Mouse (Mus musculus) limb, embryonic 11.5 days (tissue): ENCODE results near the gene Tmem108. TPM values are rescaled to one million over a fixed set of nuclear protein-coding genes. Genes with fewer than 3 reads are reported as not detected.

Experiments
- ATAC-seq: fragments of 200-750 bp; cut with Nextera tagmentation; 2 replicates; pipeline ENCODE4 v1.8.0; 2017; ENCODE audit warnings: low read depth; ENCODE audit not compliant: insufficient number of reproducible peaks, low FRiP score, low TSS enrichment
- DNase-seq: peaks from one replicate; pipeline ENCODE4 v3.0.0-alpha.2; 2015; ENCODE audit warnings: low spot score
- H3K27ac ChIP-seq: fragments of 300-500 bp; sonication (generic); replicated peaks from 2 replicates; pipeline ENCODE4 v1.5.1; 2014; ENCODE audit warnings: low read depth, mild to moderate bottlenecking, low read length
- H3K27me3 ChIP-seq: fragments of 300-500 bp; sonication (generic); 2 replicates; pipeline ENCODE4 v1.6.1; 2014; ENCODE audit warnings: mild to moderate bottlenecking, low read length, mixed read lengths; ENCODE audit not compliant: control insufficient read depth, insufficient read depth
- H3K36me3 ChIP-seq: fragments of 300-500 bp; sonication (generic); 2 replicates; pipeline ENCODE4 v1.6.1; 2014; ENCODE audit warnings: mild to moderate bottlenecking, low read length, moderate library complexity, mixed read lengths; ENCODE audit not compliant: control insufficient read depth, insufficient read depth
- H3K4me1 ChIP-seq: fragments of 300-500 bp; sonication (generic); 2 replicates; pipeline ENCODE4 v1.6.1; 2014; ENCODE audit warnings: low read length, mixed read lengths; ENCODE audit not compliant: control insufficient read depth, insufficient read depth
- H3K4me2 ChIP-seq: fragments of 300-500 bp; sonication (generic); 2 replicates; pipeline ENCODE4 v1.6.1; 2014; ENCODE audit warnings: low read depth, mild to moderate bottlenecking, moderate library complexity; ENCODE audit not compliant: severe bottlenecking
- H3K4me3 ChIP-seq: fragments of 300-500 bp; sonication (generic); 2 replicates; pipeline ENCODE4 v1.5.1; 2014; ENCODE audit warnings: low read depth, low read length
- H3K9ac ChIP-seq: fragments of 300-500 bp; sonication (generic); 2 replicates; pipeline ENCODE4 v1.6.1; 2014; ENCODE audit warnings: mild to moderate bottlenecking, low read length
- H3K9me3 ChIP-seq: fragments of 300-500 bp; sonication (generic); 2 replicates; pipeline ENCODE4 v1.6.1; 2016; ENCODE audit warnings: low read length; ENCODE audit not compliant: control insufficient read depth
- WGBS: fragments of 180-500 bp; shearing (Covaris S2); extraction: QIAGEN DNeasy Blood & Tissue Kit; methylation state at CpG from one replicate; pipeline ENCODE4 v1.1.7; 2014; 5-methylcytosine and 5-hydroxymethylcytosine counted together
- polyA plus RNA-seq: library from polyadenylated mRNA; unstranded; fragments of >200 nt; fragmentation: Nextera tagmentation; extraction: Ambion mirVana; gene quantifications from 2 replicates; pipeline ENCODE4 v1.2.1, GENCODE M21; 2014

Tmem108 gene
- polyA plus RNA-seq, 1 experiment from 2014 or later: 11.9 TPM

DNA sequence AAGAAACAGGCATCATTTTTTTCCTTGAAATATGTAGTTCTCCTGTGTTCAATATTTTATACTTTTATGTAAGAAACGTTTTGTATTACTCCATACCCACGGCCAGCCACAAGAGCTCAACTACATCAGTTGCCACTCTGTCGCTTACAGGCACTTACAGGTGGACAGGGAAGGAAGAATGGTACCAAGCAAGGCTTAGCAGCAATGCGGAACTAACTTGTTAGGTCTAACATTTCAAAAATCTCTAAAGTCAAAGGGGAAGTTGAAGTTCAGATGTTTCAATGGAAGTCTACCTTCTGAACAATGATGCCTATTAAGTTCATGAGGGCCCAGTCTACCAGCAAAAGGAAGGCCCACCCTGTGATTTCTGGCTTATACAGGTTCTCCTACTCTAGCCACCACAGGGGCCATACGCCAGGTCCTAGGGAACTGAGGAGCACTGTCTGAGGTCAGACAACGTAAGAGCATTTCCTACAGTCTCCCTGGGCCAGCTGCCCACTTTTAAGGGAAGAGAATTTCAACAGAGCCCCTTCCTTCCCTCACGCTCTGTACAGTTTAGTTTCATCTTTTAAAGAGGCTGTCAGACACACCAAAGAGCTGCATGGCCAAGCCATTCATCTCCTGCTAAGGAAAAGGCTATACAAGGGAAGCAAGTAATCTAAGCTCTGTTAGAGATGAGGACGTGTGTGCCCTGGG is 141.0 kb downstream of the Tmem108 start:
- H3K36me3 ChIP-seq: no peaks in the 10 kb centered on the region
- no peaks in the 10 kb centered on the region for H3K27me3 ChIP-seq
- H3K4me3 ChIP-seq: no peak overlapping the region
- 90% methylated on average over 8 of the region's 8 CpGs for WGBS
- H3K4me1 ChIP-seq: peaks cover 5% of the 10 kb centered on the region; the same call in 1 of the 2 replicates
- no peak overlapping the region for H3K27ac ChIP-seq
- ATAC-seq (no peak), DNase-seq (no peak)
- no peaks in the 10 kb centered on the region; the same call in 1 of the 2 replicates for H3K9me3 ChIP-seq
- H3K9ac ChIP-seq: no peak overlapping the region
- H3K4me2 ChIP-seq: no peak overlapping the region

DNA sequence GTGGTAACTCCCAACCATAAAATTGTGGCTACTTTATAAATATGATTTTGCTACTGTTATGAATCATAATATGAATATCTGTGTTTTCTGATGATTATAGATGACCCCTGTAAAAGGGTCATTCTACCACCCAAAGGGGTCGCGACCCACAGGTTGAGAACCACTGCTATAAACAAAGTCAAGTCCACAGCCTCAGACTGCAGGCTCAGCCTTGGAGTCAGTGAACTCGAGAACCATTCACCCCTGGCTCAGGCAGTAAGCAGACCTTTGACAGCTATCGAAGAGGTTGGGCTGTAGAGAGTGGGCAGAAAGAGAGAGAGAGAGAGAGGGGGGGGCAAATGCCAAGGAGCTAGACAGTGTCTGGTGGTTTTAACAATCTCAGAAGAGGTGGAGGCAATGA is 147.4 kb downstream of the Tmem108 start:
- Histone ChIP-seq H3K9ac (no peak overlapping the region), H3K9me3 (no peaks in the 10 kb centered on the region; the same call in 1 of the 2 replicates)

DNA sequence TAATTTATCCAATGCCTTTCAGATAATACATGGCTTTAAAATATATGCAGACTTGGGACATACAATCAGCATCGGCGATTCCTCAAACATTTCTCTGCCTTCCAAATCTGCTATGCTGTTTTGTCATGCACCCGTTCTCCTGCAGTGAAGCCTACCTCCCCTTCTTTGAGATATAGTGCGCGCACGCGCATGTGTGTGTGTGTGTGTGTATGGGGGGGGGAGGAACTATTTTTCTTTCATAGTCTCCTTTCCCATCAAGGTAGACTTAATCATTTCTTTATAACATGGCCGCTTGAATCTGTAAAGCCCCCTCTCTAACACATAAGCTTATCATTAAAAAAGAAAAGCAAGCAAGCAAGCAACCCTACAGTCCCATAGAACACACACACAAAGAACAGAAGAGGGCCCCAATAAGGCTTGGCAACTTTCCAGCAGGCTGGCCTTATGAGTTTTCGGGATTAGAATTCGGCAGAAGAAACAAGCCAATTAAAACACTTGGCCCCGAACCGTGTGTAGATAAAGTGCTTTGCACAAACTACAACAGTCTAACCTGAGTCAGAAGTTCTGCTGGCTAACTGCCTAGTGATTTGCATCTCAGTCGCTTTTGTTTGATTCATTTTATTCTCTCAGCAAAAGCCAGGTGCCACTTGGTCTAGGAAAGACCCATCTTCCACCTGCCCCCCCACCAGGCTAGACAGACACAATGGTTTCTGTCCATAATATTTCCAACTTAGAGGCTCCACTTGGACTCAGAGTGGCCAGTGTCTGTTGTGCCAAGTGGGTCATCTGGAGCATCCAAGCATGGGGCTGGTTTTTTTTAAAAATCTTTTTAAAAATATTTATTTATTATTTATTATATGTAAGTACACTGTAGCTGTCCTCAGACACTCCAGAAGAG is 153.2 kb downstream of the Tmem108 start:
- WGBS: 91% methylated on average over 13 of the region's 13 CpGs
- DNase-seq (no peak), ATAC-seq (no peak)
- H3K9ac ChIP-seq: no peak overlapping the region
- H3K4me2 ChIP-seq: no peak overlapping the region
- no peak overlapping the region for H3K27ac ChIP-seq
- 0 out of 2 replicates have a peak, but pooled peaks cover 3% of the 10 kb centered on the region for H3K4me1 ChIP-seq
- H3K9me3 ChIP-seq: no peaks in the 10 kb centered on the region
- no peaks in the 10 kb centered on the region; the same call in 1 of the 2 replicates for H3K36me3 ChIP-seq
- no peak overlapping the region for H3K4me3 ChIP-seq
- H3K27me3 ChIP-seq: no peaks in the 10 kb centered on the region

More for the DNA sequence above, 147.4 kb downstream of the Tmem108 start:
- ATAC-seq (no peak), DNase-seq (no peak)
- Histone ChIP-seq H3K4me3 (no peak overlapping the region), H3K27ac (no peak overlapping the region), H3K4me1 (no peaks in the 10 kb centered on the region), H3K27me3 (no peaks in the 10 kb centered on the region), H3K4me2 (no peak overlapping the region), H3K36me3 (no peaks in the 10 kb centered on the region)
- 82% methylated on average over 4 of the region's 4 CpGs for WGBS

DNA sequence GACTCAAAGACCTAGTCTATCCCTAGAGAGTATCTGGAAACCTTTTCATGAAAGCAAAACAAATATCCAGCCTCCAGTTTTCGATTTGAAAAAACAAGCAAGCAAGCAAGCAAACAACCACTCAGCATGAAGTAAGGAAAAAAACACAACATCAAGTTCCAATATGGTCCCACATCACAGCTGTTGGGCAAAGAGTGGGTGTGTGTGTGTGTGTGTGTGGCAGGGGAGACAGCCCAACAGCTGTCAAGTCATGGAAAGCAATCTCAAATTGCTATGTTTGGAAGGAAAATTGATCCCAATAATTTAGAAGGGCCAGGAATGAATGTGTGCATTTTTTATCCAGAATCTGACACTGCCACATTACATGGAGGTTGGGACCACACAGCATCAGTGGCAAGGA is 155.6 kb downstream of the Tmem108 start:
- Histone ChIP-seq H3K27ac (no peak overlapping the region), H3K9ac (no peak overlapping the region), H3K36me3 (no peaks in the 10 kb centered on the region; the same call in 1 of the 2 replicates), H3K4me1 (0 out of 2 replicates have a peak, but pooled peaks cover 3% of the 10 kb centered on the region), H3K4me2 (no peak overlapping the region), H3K9me3 (no peaks in the 10 kb centered on the region), H3K4me3 (no peak overlapping the region), H3K27me3 (no peaks in the 10 kb centered on the region)
- DNase-seq (no peak), ATAC-seq (no peak)
- 94% methylated on average over 1 of the region's 1 CpGs for WGBS

DNA sequence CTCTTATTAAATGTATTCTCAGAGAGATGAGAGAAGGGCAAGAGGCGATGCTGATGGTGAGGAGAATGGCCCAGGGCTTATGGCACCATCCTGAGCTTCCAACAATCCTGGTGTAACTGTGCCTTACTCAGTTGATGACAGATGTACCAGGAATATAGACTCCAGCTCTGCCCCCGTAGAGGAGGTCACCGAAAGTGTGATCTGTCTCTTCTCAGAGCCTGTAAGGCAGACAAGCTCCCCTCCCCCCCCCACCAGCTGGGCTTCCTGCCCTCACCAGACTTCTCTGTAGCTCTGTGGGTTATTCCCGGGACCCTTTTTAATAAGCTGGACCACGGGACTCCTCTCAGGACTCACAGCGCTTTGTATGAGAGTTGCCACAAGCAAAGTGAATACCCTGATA is 157.8 kb downstream of the Tmem108 start:
- ATAC-seq (no peak), DNase-seq (no peak)
- Histone ChIP-seq H3K4me1 (0 out of 2 replicates have a peak, but pooled peaks cover 3% of the 10 kb centered on the region), H3K36me3 (no peaks in the 10 kb centered on the region; the same call in 1 of the 2 replicates), H3K4me3 (no peak overlapping the region), H3K9me3 (no peaks in the 10 kb centered on the region), H3K9ac (no peak overlapping the region), H3K27ac (no peak overlapping the region), H3K27me3 (no peaks in the 10 kb centered on the region), H3K4me2 (no peak overlapping the region)
- 54% methylated on average over 6 of the region's 6 CpGs for WGBS

DNA sequence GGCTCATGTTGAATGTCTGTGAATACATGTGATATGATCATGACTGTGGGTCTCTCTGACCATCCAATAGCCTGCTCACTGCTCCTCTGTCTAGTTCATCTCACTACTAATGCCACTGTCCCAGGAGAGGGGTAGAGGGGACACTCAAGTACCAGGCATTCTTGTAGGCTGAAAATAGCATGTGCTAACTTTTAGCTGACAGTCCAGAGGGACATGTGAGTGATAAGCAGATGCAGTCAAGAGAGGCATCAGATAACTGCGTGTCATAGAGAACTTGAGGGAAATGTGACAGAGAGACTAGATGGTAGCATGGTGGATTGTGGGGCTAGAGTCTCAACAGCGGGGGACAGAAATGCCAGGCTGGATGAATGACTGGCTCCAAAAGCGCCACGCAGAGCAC is 159.8 kb downstream of the Tmem108 start:
- no peak overlapping the region for H3K27ac ChIP-seq
- no peaks in the 10 kb centered on the region for H3K9me3 ChIP-seq
- ATAC-seq: no peak
- 0 out of 2 replicates have a peak, but pooled peaks cover 3% of the 10 kb centered on the region for H3K4me1 ChIP-seq
- no peak overlapping the region for H3K9ac ChIP-seq
- no peak overlapping the region for H3K4me3 ChIP-seq
- WGBS: 85% methylated on average over 4 of the region's 4 CpGs
- no peaks in the 10 kb centered on the region for H3K27me3 ChIP-seq
- no peaks in the 10 kb centered on the region for H3K36me3 ChIP-seq
- no peak for DNase-seq
- H3K4me2 ChIP-seq: no peak overlapping the region

DNA sequence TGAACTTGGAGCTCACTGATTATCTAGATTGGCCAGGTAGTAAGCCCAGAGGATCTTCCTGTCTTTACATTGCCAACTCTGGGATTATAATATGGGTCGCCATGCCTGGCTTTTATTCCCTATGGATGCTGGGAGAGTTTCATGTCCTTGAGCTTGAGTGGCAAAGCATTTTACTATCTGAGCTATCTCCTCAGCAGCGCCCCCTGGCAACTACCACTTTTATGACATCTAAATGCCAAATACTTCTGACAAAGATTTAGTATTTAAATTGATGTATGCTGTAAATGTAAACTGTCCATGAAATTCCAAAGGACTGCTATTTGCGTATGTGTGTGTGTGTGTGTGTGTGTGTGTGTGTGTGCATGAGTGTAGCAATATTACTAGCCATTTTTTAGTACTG is 160.8 kb downstream of the Tmem108 start:
- H3K27me3 ChIP-seq: no peaks in the 10 kb centered on the region
- H3K4me1 ChIP-seq: 0 out of 2 replicates have a peak, but pooled peaks cover 3% of the 10 kb centered on the region
- DNase-seq: peak; percentile 29
- no peak for ATAC-seq
- WGBS: 60% methylated on average over 3 of the region's 3 CpGs
- no peak overlapping the region for H3K4me2 ChIP-seq
- no peak overlapping the region for H3K9ac ChIP-seq
- H3K27ac ChIP-seq: no peak overlapping the region
- H3K9me3 ChIP-seq: no peaks in the 10 kb centered on the region
- H3K4me3 ChIP-seq: no peak overlapping the region
- no peaks in the 10 kb centered on the region for H3K36me3 ChIP-seq

DNA sequence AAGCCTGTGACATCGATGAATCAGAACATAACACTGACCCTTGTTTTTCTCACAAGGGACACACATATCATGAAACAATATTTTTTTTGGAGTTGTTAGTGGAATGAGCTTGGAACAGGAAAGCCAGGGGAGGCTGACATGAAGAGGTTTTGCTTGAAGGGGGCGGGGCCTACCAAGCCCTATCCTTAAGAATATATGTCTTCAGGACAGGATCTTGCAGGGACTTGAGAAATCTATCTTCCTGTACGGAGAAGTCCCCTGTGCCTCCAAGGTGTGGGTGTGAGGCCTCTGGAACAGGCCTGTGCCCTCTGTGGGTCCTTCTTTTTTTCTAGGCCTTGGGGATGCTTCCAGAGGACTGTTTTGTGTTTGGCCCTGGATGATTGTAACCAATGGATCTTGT is 161.7 kb downstream of the Tmem108 start:
- no peaks in the 10 kb centered on the region for H3K36me3 ChIP-seq
- DNase-seq: no peak
- H3K27me3 ChIP-seq: no peaks in the 10 kb centered on the region
- H3K4me3 ChIP-seq: no peak overlapping the region
- no peak for ATAC-seq
- H3K4me1 ChIP-seq: 0 out of 2 replicates have a peak, but pooled peaks cover 3% of the 10 kb centered on the region
- no peak overlapping the region for H3K9ac ChIP-seq
- no peak overlapping the region for H3K4me2 ChIP-seq
- 89% methylated on average over 3 of the region's 3 CpGs for WGBS
- H3K27ac ChIP-seq: no peak overlapping the region
- no peaks in the 10 kb centered on the region for H3K9me3 ChIP-seq
